Mouse (Mus musculus) myocyte (in vitro differentiated cells): Measurements from ENCODE around the gene Gatad2a.

ENCODE experiments used
- CEBPB ChIP-seq: IDR thresholded peaks from 2 replicates; pipeline ENCODE4 v1.6.1; 2011; ENCODE audit warnings: mild to moderate bottlenecking, moderate library complexity; ENCODE audit not compliant: poor library complexity, insufficient read depth, severe bottlenecking
- E2F4 ChIP-seq: IDR thresholded peaks from one replicate; pipeline ENCODE4 v1.6.1; 2011; ENCODE audit warnings: mild to moderate bottlenecking, control low read depth, moderate library complexity; ENCODE audit not compliant: insufficient read depth
- MAX ChIP-seq: IDR thresholded peaks from one replicate; pipeline ENCODE4 v1.6.1; 2011; ENCODE audit warnings: low read depth, mild to moderate bottlenecking, control low read depth
- MYOD1 ChIP-seq, 3 experiments: IDR thresholded peaks; one replicate each; pipeline ENCODE4 v1.6.1; 2011; ENCODE audit warnings: control low read depth in 2 of 3, low read depth in 2 of 3, mild to moderate bottlenecking in 2 of 3, moderate library complexity in 1 of 3; ENCODE audit not compliant: insufficient read length in 2 of 3, control insufficient read depth in 1 of 3
- POLR2A ChIP-seq: IDR thresholded peaks from one replicate; pipeline ENCODE4 v1.6.1; 2011; ENCODE audit warnings: low read depth, mild to moderate bottlenecking, control low read depth, moderate library complexity; ENCODE audit not compliant: insufficient read length
- TCF12 ChIP-seq: IDR thresholded peaks from one replicate; pipeline ENCODE4 v1.6.1; 2011; ENCODE audit warnings: mild to moderate bottlenecking, control low read depth; ENCODE audit not compliant: poor library complexity, insufficient read depth, severe bottlenecking
- USF1 ChIP-seq: IDR thresholded peaks from one replicate; pipeline ENCODE4 v1.6.1; 2011; ENCODE audit warnings: low read depth, mild to moderate bottlenecking, control low read depth, moderate library complexity

- TF ChIP-seq CEBPB (no peak), POLR2A (no peak), USF1 (no peak), MYOD1 (IDR thresholded peaks at IDR 0.05; ENCODE audit: control insufficient read depth in 1 of 3, insufficient read length in 2 of 3, low read depth in 2 of 3) (no peak), TCF12 (no peak), MAX (no peak), E2F4 (no peak)
These were observed 100.3 kb downstream of the Gatad2a start for GRCm38 (mm10) chr8:69895772-69896451.
